Mouse (Mus musculus) lung, postnatal 0 days (tissue): ENCODE measurements around the gene Hist1h2ag. TPM values are rescaled to one million over a fixed set of nuclear protein-coding genes. Genes with fewer than 3 reads are reported as not detected.
"Not testable (repeated sequence)": the region's sequence is repeated elsewhere in the genome, so short reads cannot be mapped to it uniquely, and the experiment has no call there.

ENCODE experiments used
- ATAC-seq: fragments of 200-750 bp; cut with Nextera tagmentation; 2 replicates; pipeline ENCODE4 v1.8.0; 2017; ENCODE audit warnings: moderate library complexity
- DNase-seq: peaks from one replicate; pipeline ENCODE4 v3.0.0-alpha.2; 2016; ENCODE audit warnings: low spot score
- H3K27ac ChIP-seq: fragments of 300-500 bp; sonication (generic); 2 replicates; pipeline ENCODE4 v1.5.1; 2014; ENCODE audit warnings: antibody characterized with exemption, mild to moderate bottlenecking, low read length, mixed read lengths
- H3K27me3 ChIP-seq: fragments of 300-500 bp; sonication (generic); replicated peaks from 2 replicates; pipeline ENCODE4 v1.6.1; 2014; ENCODE audit warnings: low read length, mixed read lengths; ENCODE audit not compliant: insufficient read depth
- H3K36me3 ChIP-seq: fragments of 300-500 bp; sonication (generic); 2 replicates; pipeline ENCODE4 v1.6.1; 2014; ENCODE audit warnings: low read length, mixed read lengths; ENCODE audit not compliant: insufficient read depth
- H3K4me1 ChIP-seq: fragments of 300-500 bp; sonication (generic); 2 replicates; pipeline ENCODE4 v1.6.1; 2014; ENCODE audit warnings: antibody characterized with exemption, low read depth, low read length, mixed read lengths; ENCODE audit not compliant: insufficient read depth
- H3K4me2 ChIP-seq: fragments of 300-500 bp; sonication (generic); replicated peaks from 2 replicates; pipeline ENCODE4 v1.6.1; 2014; ENCODE audit warnings: low read depth, mild to moderate bottlenecking, low read length, moderate library complexity, mixed read lengths
- H3K4me3 ChIP-seq: fragments of 300-500 bp; sonication (generic); 2 replicates; pipeline ENCODE4 v1.5.1; 2014; ENCODE audit warnings: low read depth, low read length
- H3K9ac ChIP-seq: fragments of 300-500 bp; sonication (generic); replicated peaks from 2 replicates; pipeline ENCODE4 v1.6.1; 2014; ENCODE audit warnings: low read depth, mild to moderate bottlenecking
- H3K9me3 ChIP-seq: fragments of 300-500 bp; sonication (generic); 2 replicates; pipeline ENCODE4 v1.6.1; 2016; ENCODE audit warnings: low read length, mixed read lengths
- CTCF ChIP-seq: IDR thresholded peaks from 2 replicates; pipeline ENCODE4 v1.5.1; 2016; ENCODE audit warnings: antibody characterized with exemption, mild to moderate bottlenecking
- EP300 ChIP-seq: IDR thresholded peaks from 2 replicates; pipeline ENCODE4 v1.6.1; 2016; ENCODE audit warnings: antibody characterized with exemption, mild to moderate bottlenecking, control low read depth
- WGBS: fragments of 180-500 bp; shearing (Covaris S2); extraction: QIAGEN DNeasy Blood & Tissue Kit; methylation state at CpG from one replicate; pipeline ENCODE4 v1.1.7; 2014; 5-methylcytosine and 5-hydroxymethylcytosine counted together
- polyA plus RNA-seq: library from polyadenylated mRNA; unstranded; fragments of >200 nt; fragmentation: Nextera tagmentation; extraction: Ambion mirVana; gene quantifications from 2 replicates; pipeline ENCODE4 v1.2.1, GENCODE M21; 2015

Gene Hist1h2ag
- polyA plus RNA-seq, 1 experiment from 2014 or later = 2.7 TPM

GRCm38 (mm10) chr13:22043503-22044431 lies 1.0 kb upstream of the Hist1h2ag start:
- Histone ChIP-seq H3K9ac (no peak overlapping the region), H3K4me3 (peak overlapping the region; percentile 22), H3K4me1 (peaks cover 6% of the 10 kb centered on the region; the same call in 1 of the 2 replicates), H3K27me3 (no peaks in the 10 kb centered on the region), H3K36me3 (no peaks in the 10 kb centered on the region), H3K9me3 (no peaks in the 10 kb centered on the region), H3K4me2 (peak overlapping the region; percentile 53), H3K27ac (0 out of 2 replicates have a peak overlapping the region, but pooled peaks have one; percentile 0)
- TF ChIP-seq CTCF (peak; percentile 76), EP300 (no peak)
- WGBS = 2% methylated on average over 6 of the region's 14 CpGs
- DNase-seq = peak; percentile 91
- peak; percentile 6; the same call in 1 of the 2 replicates for ATAC-seq

GRCm38 (mm10) chr13:22041651-22042567 lies 835 bp downstream of the Hist1h2ag start:
- Histone ChIP-seq H3K4me2 (peak overlapping the region; percentile 58), H3K4me3 (0 out of 2 replicates have a peak overlapping the region, but pooled peaks have one; percentile 8), H3K9ac (no peak overlapping the region), H3K36me3 (no peaks in the 10 kb centered on the region), H3K27me3 (no peaks in the 10 kb centered on the region), H3K4me1 (peaks cover 6% of the 10 kb centered on the region; the same call in 1 of the 2 replicates), H3K9me3 (no peaks in the 10 kb centered on the region), H3K27ac (peak overlapping the region; percentile 40; the same call in 1 of the 2 replicates)
- DNase-seq = peak; percentile 6
- no peak for ATAC-seq
- no peak for TF ChIP-seq EP300
- TF ChIP-seq CTCF = no peak
- WGBS = 2% methylated on average over 13 of the region's 13 CpGs

GRCm38 (mm10) chr13:22041142-22041536 lies 1.6 kb downstream of the Hist1h2ag start, which contains the start of gene Hist1h4i:
Gene Hist1h4i, minus strand, starts transcription at chr13:22041362.
- TF ChIP-seq EP300 = peak; percentile 84
- peak; percentile 93 for DNase-seq
- 0% methylated on average over 22 of the region's 27 CpGs for whole genome bisulfite sequencing

GRCm38 (mm10) chr13:22040464-22041141 lies 2.1 kb downstream of the Hist1h2ag start:
- Histone ChIP-seq H3K9ac (peak overlapping the region; percentile 16; the same call in 1 of the 2 replicates), H3K4me1 (peaks cover 8% of the 10 kb centered on the region; the same call in 1 of the 2 replicates), H3K27me3 (no peaks in the 10 kb centered on the region), H3K36me3 (no peaks in the 10 kb centered on the region), H3K9me3 (no peaks in the 10 kb centered on the region), H3K4me2 (peak overlapping the region; percentile 56), H3K27ac (peak overlapping the region; percentile 47; the same call in 1 of the 2 replicates), H3K4me3 (peak overlapping the region; percentile 26; the same call in 1 of the 2 replicates)
- DNase-seq (peak; percentile 39), ATAC-seq (no peak; the same call in 1 of the 2 replicates)
- TF ChIP-seq CTCF (no peak), EP300 (no peak)
- 2% methylated on average over 20 of the region's 24 CpGs for WGBS

More at GRCm38 (mm10) chr13:22041142-22041536, 1.6 kb downstream of the Hist1h2ag start, which contains the start of gene Hist1h4i:
- ATAC-seq = peak; percentile 70
- not testable (repeated sequence) for H3K36me3 ChIP-seq, H3K4me1 ChIP-seq, H3K27me3 ChIP-seq, H3K9me3 ChIP-seq
- peak within 1 kb of the TSS; percentile 16; the same call in 1 of the 2 replicates for H3K9ac ChIP-seq
- peak within 1 kb of the TSS; percentile 47 for H3K27ac ChIP-seq
- H3K4me2 ChIP-seq = peak within 1 kb of the TSS; percentile 58
- H3K4me3 ChIP-seq = peak within 1 kb of the TSS; percentile 26; the same call in 1 of the 2 replicates

GRCm38 (mm10) chr13:22039951-22040463 lies 2.7 kb downstream of the Hist1h2ag start:
- TF ChIP-seq EP300 (no peak), CTCF (no peak)
- Histone ChIP-seq H3K4me2 (peak overlapping the region; percentile 56; the same call in 1 of the 2 replicates), H3K27me3 (no peaks in the 10 kb centered on the region), H3K27ac (no peak overlapping the region), H3K9ac (no peak overlapping the region), H3K9me3 (no peaks in the 10 kb centered on the region), H3K4me3 (no peak overlapping the region; the same call in 1 of the 2 replicates), H3K36me3 (no peaks in the 10 kb centered on the region), H3K4me1 (peaks cover 8% of the 10 kb centered on the region; the same call in 1 of the 2 replicates)
- ATAC-seq (no peak), DNase-seq (no peak)
- 0% methylated on average over 2 of the region's 2 CpGs for WGBS
